Mouse (Mus musculus) hindbrain, embryonic 13.5 days (tissue): ENCODE measurements around the gene Rpl9. TPM values are rescaled to one million over a fixed set of nuclear protein-coding genes. Genes with fewer than 3 reads are reported as not detected.

Source experiments
- ATAC-seq: fragments of 200-750 bp; cut with Nextera tagmentation; 2 replicates; pipeline ENCODE4 v1.8.0; 2017; ENCODE audit warnings: moderate TSS enrichment; ENCODE audit not compliant: low FRiP score
- H3K27ac ChIP-seq: fragments of 300-500 bp; sonication (generic); 2 replicates; pipeline ENCODE4 v1.5.1; 2015; ENCODE audit warnings: inconsistent platforms, mild to moderate bottlenecking, moderate library complexity
- H3K27me3 ChIP-seq: fragments of 300-500 bp; sonication (generic); 2 replicates; pipeline ENCODE4 v1.6.1; 2015; ENCODE audit warnings: mild to moderate bottlenecking, inconsistent platforms
- H3K36me3 ChIP-seq: fragments of 300-500 bp; sonication (generic); 2 replicates; pipeline ENCODE4 v1.6.1; 2015; ENCODE audit warnings: mild to moderate bottlenecking, inconsistent platforms
- H3K4me1 ChIP-seq: fragments of 300-500 bp; sonication (generic); replicated peaks from 2 replicates; pipeline ENCODE4 v1.6.1; 2015; ENCODE audit warnings: inconsistent platforms
- H3K4me2 ChIP-seq: fragments of 300-500 bp; sonication (generic); 2 replicates; pipeline ENCODE4 v1.6.1; 2015; ENCODE audit warnings: inconsistent platforms, mild to moderate bottlenecking, moderate library complexity
- H3K4me3 ChIP-seq: fragments of 300-500 bp; sonication (generic); 2 replicates; pipeline ENCODE4 v1.5.1; 2015; ENCODE audit warnings: mild to moderate bottlenecking, inconsistent platforms
- H3K9ac ChIP-seq: fragments of 300-500 bp; sonication (generic); 2 replicates; pipeline ENCODE4 v1.6.1; 2015; ENCODE audit warnings: mild to moderate bottlenecking, inconsistent platforms
- H3K9me3 ChIP-seq: fragments of 300-500 bp; sonication (generic); 2 replicates; pipeline ENCODE4 v1.6.1; 2016; ENCODE audit warnings: inconsistent platforms
- WGBS: fragments of 180-500 bp; shearing (Covaris S2); methylation state at CpG from one replicate; pipeline ENCODE4 v1.1.7; 2015; 5-methylcytosine and 5-hydroxymethylcytosine counted together
- polyA plus RNA-seq: library from polyadenylated mRNA; unstranded; fragments of >200 nt; fragmentation: Nextera tagmentation; extraction: Ambion mirVana; gene quantifications from 2 replicates; pipeline ENCODE4 v1.2.1, GENCODE M21; 2015

Rpl9 gene
- polyA plus RNA-seq, 1 experiment from 2014 or later = 683 TPM

DNA sequence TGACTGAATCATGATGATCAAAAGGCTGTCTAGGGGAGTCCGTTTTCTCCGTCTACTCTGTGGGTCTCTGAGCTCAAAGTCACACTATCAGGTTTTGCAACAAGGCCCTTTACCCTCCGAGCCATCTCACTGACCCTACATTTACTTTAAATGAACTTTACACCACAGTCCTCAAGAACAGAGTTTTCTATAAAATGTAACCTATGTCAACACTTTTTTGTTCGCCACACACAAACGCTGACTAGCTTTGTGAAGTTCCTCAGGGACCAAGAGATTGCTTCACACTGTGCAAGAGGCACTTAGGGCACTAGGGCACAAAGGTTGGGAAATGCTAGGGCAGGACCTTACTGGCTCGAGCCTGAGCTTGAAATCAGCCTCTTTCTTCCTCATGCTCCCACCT is 34.4 kb downstream of the Rpl9 start:
- H3K27me3 ChIP-seq = 0 out of 2 replicates have a peak, but pooled peaks cover 3% of the 10 kb centered on the region
- H3K4me1 ChIP-seq = no peaks in the 10 kb centered on the region
- no peak overlapping the region for H3K9ac ChIP-seq
- peaks cover 5% of the 10 kb centered on the region; the same call in 1 of the 2 replicates for H3K9me3 ChIP-seq
- no peak for ATAC-seq
- H3K4me3 ChIP-seq = no peak overlapping the region
- H3K27ac ChIP-seq = no peak overlapping the region
- H3K36me3 ChIP-seq = no peaks in the 10 kb centered on the region
- H3K4me2 ChIP-seq = no peak overlapping the region
- 81% methylated on average over 6 of the region's 6 CpGs for WGBS

GRCm38 (mm10) chr5:65354985-65355384 is 36.3 kb downstream of the Rpl9 start:
- Histone ChIP-seq H3K4me1 (no peaks in the 10 kb centered on the region), H3K4me3 (no peak overlapping the region), H3K27me3 (0 out of 2 replicates have a peak, but pooled peaks cover 3% of the 10 kb centered on the region), H3K27ac (no peak overlapping the region), H3K36me3 (no peaks in the 10 kb centered on the region), H3K9me3 (peaks cover 5% of the 10 kb centered on the region; the same call in 1 of the 2 replicates), H3K4me2 (no peak overlapping the region), H3K9ac (no peak overlapping the region)
- ATAC-seq = no peak
- 81% methylated on average over 5 of the region's 5 CpGs for WGBS

DNA sequence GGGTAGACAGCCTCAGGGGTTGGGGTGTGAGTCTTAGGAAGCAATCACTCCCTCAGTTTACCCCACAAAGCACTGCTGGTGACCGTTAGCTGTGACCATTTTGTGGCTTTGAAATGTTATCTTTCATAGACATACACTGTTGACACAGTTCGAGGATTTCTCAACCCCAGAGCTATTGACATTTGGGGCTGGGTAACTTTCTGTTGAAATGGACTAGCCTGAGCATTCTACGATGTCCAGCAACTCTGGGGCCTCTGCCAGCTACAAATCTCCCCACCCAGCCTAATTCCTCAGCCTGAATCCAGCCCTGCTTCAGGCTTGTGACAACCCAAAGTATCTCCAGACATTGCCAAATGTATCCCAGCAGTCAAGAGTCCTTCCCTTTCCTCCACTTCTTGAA is 37.1 kb downstream of the Rpl9 start:
- H3K9ac ChIP-seq = no peak overlapping the region
- H3K36me3 ChIP-seq = no peaks in the 10 kb centered on the region
- WGBS = 91% methylated on average over 3 of the region's 3 CpGs
- no peaks in the 10 kb centered on the region for H3K4me1 ChIP-seq
- H3K27me3 ChIP-seq = 0 out of 2 replicates have a peak, but pooled peaks cover 3% of the 10 kb centered on the region
- H3K4me2 ChIP-seq = no peak overlapping the region
- peaks cover 5% of the 10 kb centered on the region; the same call in 1 of the 2 replicates for H3K9me3 ChIP-seq
- ATAC-seq = no peak
- no peak overlapping the region for H3K27ac ChIP-seq
- H3K4me3 ChIP-seq = no peak overlapping the region

DNA sequence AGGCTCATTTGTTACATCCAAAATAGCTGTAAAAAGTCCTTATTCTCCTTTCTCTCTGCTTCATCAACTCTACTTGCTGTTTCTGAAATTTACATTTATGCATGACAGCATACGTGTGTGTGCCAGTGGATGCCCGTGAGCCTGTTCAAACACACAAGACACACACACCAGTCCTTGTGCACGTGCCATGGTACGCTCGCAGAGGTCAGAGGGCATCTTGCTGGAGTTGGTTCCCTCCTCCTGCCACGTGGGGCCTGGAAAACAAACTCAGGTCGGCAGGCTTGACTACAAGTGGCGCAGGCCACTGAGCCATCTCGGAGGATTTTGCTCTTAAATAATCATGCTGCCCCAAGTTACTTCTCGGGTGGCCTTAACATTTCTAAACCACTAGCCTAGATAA is 40.7 kb downstream of the Rpl9 start:
- H3K4me3 ChIP-seq = no peak overlapping the region
- H3K4me1 ChIP-seq = no peaks in the 10 kb centered on the region; the same call in 1 of the 2 replicates
- no peak overlapping the region for H3K9ac ChIP-seq
- ATAC-seq = no peak
- H3K27me3 ChIP-seq = 0 out of 2 replicates have a peak, but pooled peaks cover 6% of the 10 kb centered on the region
- WGBS = 64% methylated on average over 10 of the region's 10 CpGs
- no peak overlapping the region for H3K27ac ChIP-seq
- H3K4me2 ChIP-seq = no peak overlapping the region
- H3K9me3 ChIP-seq = peaks cover 5% of the 10 kb centered on the region; the same call in 1 of the 2 replicates
- no peaks in the 10 kb centered on the region for H3K36me3 ChIP-seq

DNA sequence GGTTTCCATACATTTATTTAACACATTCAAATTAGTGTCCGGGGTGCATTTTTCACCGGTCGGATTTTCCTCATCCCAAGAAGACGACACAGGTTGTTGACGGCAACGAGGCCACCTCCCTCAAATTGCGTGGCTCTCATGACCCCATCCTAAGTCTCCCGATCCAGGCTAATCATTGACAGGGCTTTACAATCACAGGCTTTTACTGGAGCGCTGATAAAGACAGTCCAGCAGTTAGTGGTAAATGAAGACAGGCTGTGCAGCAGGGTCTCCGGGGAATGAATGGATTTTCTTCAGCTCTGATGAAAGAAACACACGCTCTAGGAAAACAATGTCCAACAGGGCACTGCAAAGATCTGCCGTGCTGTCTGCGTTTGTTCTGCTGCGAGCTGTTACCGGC is 43.1 kb downstream of the Rpl9 start, which contains the start of gene Klb:
Gene Klb, plus strand, starts transcription at position 147 of the 400 bp plus-strand sequence.
- Histone ChIP-seq H3K9me3 (no peaks in the 10 kb centered on the region), H3K27me3 (0 out of 2 replicates have a peak, but pooled peaks cover 6% of the 10 kb centered on the region), H3K4me1 (no peaks in the 10 kb centered on the region; the same call in 1 of the 2 replicates), H3K4me2 (peak within 1 kb of the TSS; percentile 51), H3K36me3 (no peaks in the 10 kb centered on the region), H3K9ac (peak within 1 kb of the TSS; percentile 51), H3K27ac (no peak within 1 kb of the TSS), H3K4me3 (peak within 1 kb of the TSS; percentile 25)
- 23% methylated on average over 15 of the region's 15 CpGs for WGBS
- ATAC-seq = no peak

GRCm38 (mm10) chr5:65340167-65340566 is 51.1 kb downstream of the Rpl9 start:
- Histone ChIP-seq H3K9me3 (no peaks in the 10 kb centered on the region), H3K4me3 (no peak overlapping the region), H3K9ac (no peak overlapping the region), H3K27me3 (no peaks in the 10 kb centered on the region), H3K36me3 (no peaks in the 10 kb centered on the region), H3K4me2 (no peak overlapping the region), H3K27ac (no peak overlapping the region), H3K4me1 (peaks cover 4% of the 10 kb centered on the region; the same call in 1 of the 2 replicates)
- no peak for ATAC-seq
- WGBS = 46% methylated on average over 4 of the region's 4 CpGs

DNA sequence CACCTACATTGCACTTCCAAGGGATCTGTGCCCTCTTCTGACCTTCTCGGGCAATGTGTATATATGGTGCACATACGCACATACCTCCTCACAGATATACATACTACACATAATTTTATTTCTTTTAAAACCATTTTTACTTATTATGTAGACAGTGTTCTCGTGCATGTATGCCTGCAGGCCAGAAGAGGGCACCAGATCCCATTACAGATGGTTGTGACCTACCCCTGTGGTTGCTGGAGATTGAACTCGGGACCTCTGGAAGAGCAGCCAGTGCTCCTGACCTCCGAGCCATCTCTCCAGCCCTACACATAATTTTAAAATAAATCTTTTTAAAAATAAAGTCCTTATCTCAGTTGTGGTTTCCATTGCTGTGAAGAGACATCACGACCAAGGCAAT is 52.9 kb downstream of the Rpl9 start:
- no peak overlapping the region for H3K27ac ChIP-seq
- no peaks in the 10 kb centered on the region for H3K27me3 ChIP-seq
- no peak overlapping the region for H3K4me3 ChIP-seq
- ATAC-seq = no peak
- H3K4me2 ChIP-seq = no peak overlapping the region
- 84% methylated on average over 6 of the region's 6 CpGs for WGBS
- H3K4me1 ChIP-seq = peaks cover 8% of the 10 kb centered on the region; the same call in 1 of the 2 replicates
- H3K9me3 ChIP-seq = no peaks in the 10 kb centered on the region
- H3K9ac ChIP-seq = no peak overlapping the region
- no peaks in the 10 kb centered on the region for H3K36me3 ChIP-seq

Other genes starting within 250 kb of the Rpl9 start
- gene Wdr19, start 191.7 kb downstream of the Rpl9 start, polyA plus RNA-seq = 12.2 and 12.3 TPM in 2 replicates
- gene Rfc1, start 55.8 kb downstream of the Rpl9 start, polyA plus RNA-seq = 39.2 and 40.6 TPM in 2 replicates
- 0.09 TPM in 1 of 2 replicates, not detected in the other for gene Klb, start 43.1 kb downstream of the Rpl9 start, polyA plus RNA-seq
- 60.9 and 61.6 TPM in 2 replicates for gene Lias, start 53 bp upstream of the Rpl9 start, polyA plus RNA-seq
- 48.3 and 51.1 TPM in 2 replicates for gene Ugdh, start 44.5 kb upstream of the Rpl9 start, polyA plus RNA-seq
- 2.7 TPM in 1 of 2 replicates, not detected in the other for gene Gm43552, start 101.4 kb upstream of the Rpl9 start, polyA plus RNA-seq
- gene Smim14, start 145.7 kb upstream of the Rpl9 start, polyA plus RNA-seq = 189 and 195 TPM in 2 replicates
- 215 and 216 TPM in 2 replicates for gene Ube2k, start 145.8 kb upstream of the Rpl9 start, polyA plus RNA-seq